Mouse (Mus musculus) heart, adult 2 months (tissue): ENCODE results near the gene Fhod1. TPM values are rescaled to one million over a fixed set of nuclear protein-coding genes. Genes with fewer than 3 reads are reported as not detected.

ENCODE experiments used
- DNase-seq, 2 experiments: peaks; one replicate each; pipeline ENCODE4 v3.0.0; 2021
- H3K27ac ChIP-seq: fragments of 200-600 bp; 2 replicates; pipeline ENCODE4 v1.8.1; 2022
- H3K27me3 ChIP-seq: fragments of 200-500 bp; 2 replicates; pipeline ENCODE4 v1.6.1; 2012; ENCODE audit warnings: mild to moderate bottlenecking, low read length, inconsistent platforms, mixed read lengths; ENCODE audit not compliant: control insufficient read depth, insufficient read depth
- H3K36me3 ChIP-seq: fragments of 200-500 bp; 2 replicates; pipeline ENCODE4 v1.6.1; 2012; ENCODE audit warnings: low read length, inconsistent platforms; ENCODE audit not compliant: control insufficient read depth, insufficient read depth
- H3K4me1 ChIP-seq: fragments of 200-500 bp; 2 replicates; pipeline ENCODE4 v1.6.1; 2011; ENCODE audit warnings: low read length; ENCODE audit not compliant: control insufficient read depth, insufficient read depth
- H3K4me3 ChIP-seq: fragments of 200-600 bp; 2 replicates; pipeline ENCODE4 v1.8.1; 2022
- H3K79me2 ChIP-seq: fragments of 200-500 bp; replicated peaks from 2 replicates; pipeline ENCODE4 v1.6.1; 2012; ENCODE audit warnings: mild to moderate bottlenecking, inconsistent platforms, low read length, moderate library complexity, mixed read lengths; ENCODE audit not compliant: control insufficient read depth, insufficient read depth
- H3K9ac ChIP-seq: fragments of 200-500 bp; 2 replicates; pipeline ENCODE4 v1.6.1; 2012; ENCODE audit warnings: low read depth, mild to moderate bottlenecking, control low read depth, inconsistent platforms, low read length, mixed read lengths
- CTCF ChIP-seq: fragments of 200-600 bp; IDR thresholded peaks from 2 replicates; pipeline ENCODE4 v1.8.1; 2022; ENCODE audit warnings: antibody characterized with exemption, mild to moderate bottlenecking, moderate library complexity
- EP300 ChIP-seq: fragments of 200-500 bp; IDR thresholded peaks from 2 replicates; pipeline ENCODE4 v1.6.1; 2011; ENCODE audit warnings: low read depth, low read length, control low read depth; ENCODE audit not compliant: insufficient read depth
- POLR2A ChIP-seq: fragments of 200-500 bp; IDR thresholded peaks from 2 replicates; pipeline ENCODE4 v1.6.1; 2011; ENCODE audit warnings: mild to moderate bottlenecking, low read depth, low read length, control low read depth; ENCODE audit not compliant: insufficient read depth
- WGBS: fragments of 180-500 bp; shearing (Covaris S2); methylation state at CpG from one replicate; pipeline ENCODE4 v1.1.7; 2018; 5-methylcytosine and 5-hydroxymethylcytosine counted together
- intact Hi-C: fragments of 180-260 bp; cut with DNase I; formaldehyde crosslinking; loops from one replicate; pipeline ENCODE4 v1.15.1; 2025
- polyA plus RNA-seq: library from polyadenylated mRNA; depleted of rRNA; stranded (reverse); fragments of >200 nt; gene quantifications from 2 replicates; pipeline ENCODE4 v1.2.3, GENCODE M21; 2012
- total RNA-seq, 2 experiments: library from RNA; stranded (reverse); gene quantifications; 2 replicates each; pipeline ENCODE4 v1.2.3; 2021

Fhod1 gene
- total and polyA plus RNA-seq, 3 experiments: 4.4 to 14.2 (median 6.9) TPM

GRCm38 (mm10) chr8:105380308-105380707 is 32.6 kb upstream of the Fhod1 start:
- no peak overlapping the region for H3K9ac ChIP-seq
- TF ChIP-seq CTCF (no peak), POLR2A (no peak), EP300 (no peak)
- no peak overlapping the region for H3K4me3 ChIP-seq
- no peaks in the 10 kb centered on the region for H3K36me3 ChIP-seq
- DNase-seq: no peak
- 87% methylated on average over 12 of the region's 12 CpGs for WGBS
- no peaks in the 10 kb centered on the region for H3K27me3 ChIP-seq
- H3K4me1 ChIP-seq: no peaks in the 10 kb centered on the region
- no peak overlapping the region for H3K27ac ChIP-seq
- intact Hi-C loops: no loop called here
- H3K79me2 ChIP-seq: no peaks in the 10 kb centered on the region

GRCm38 (mm10) chr8:105378673-105379072 is 30.9 kb upstream of the Fhod1 start:
- H3K9ac ChIP-seq: no peak overlapping the region
- peak; percentile 42 to 57 for DNase-seq
- intact Hi-C loops: no loop called here

GRCm38 (mm10) chr8:105374513-105374966 is 26.8 kb upstream of the Fhod1 start:
- DNase-seq: peak in 1 of 2 experiments; percentile 49
- H3K36me3 ChIP-seq: no peaks in the 10 kb centered on the region
- TF ChIP-seq EP300 (no peak), CTCF (peak; percentile 69)
- no peak overlapping the region for H3K4me3 ChIP-seq
- WGBS: 32% methylated on average over 33 of the region's 33 CpGs
- intact Hi-C loops: no loop called here
- no peaks in the 10 kb centered on the region; the same call in 1 of the 2 replicates for H3K27me3 ChIP-seq
- no peak overlapping the region for H3K27ac ChIP-seq
- no peaks in the 10 kb centered on the region for H3K79me2 ChIP-seq
- H3K9ac ChIP-seq: no peak overlapping the region
- no peaks in the 10 kb centered on the region for H3K4me1 ChIP-seq

More at GRCm38 (mm10) chr8:105378673-105379072, 30.9 kb upstream of the Fhod1 start:
- 19% methylated on average over 19 of the region's 19 CpGs for WGBS
- TF ChIP-seq CTCF (0 out of 2 replicates have a peak, but pooled peaks have one; percentile 2), EP300 (no peak)
- Histone ChIP-seq H3K36me3 (no peaks in the 10 kb centered on the region), H3K4me3 (no peak overlapping the region), H3K4me1 (no peaks in the 10 kb centered on the region), H3K79me2 (no peaks in the 10 kb centered on the region), H3K27me3 (no peaks in the 10 kb centered on the region; the same call in 1 of the 2 replicates), H3K27ac (no peak overlapping the region)

GRCm38 (mm10) chr8:105373032-105373431 is 25.3 kb upstream of the Fhod1 start, which contains the start of gene Plekhg4:
Gene Plekhg4, plus strand, starts transcription at chr8:105373274.
- DNase-seq: no peak
- WGBS: 59% methylated on average over 2 of the region's 2 CpGs
- TF ChIP-seq CTCF: no peak
- TF ChIP-seq POLR2A: no peak
- TF ChIP-seq EP300: no peak
- Histone ChIP-seq H3K79me2 (no peaks in the 10 kb centered on the region), H3K4me3 (no peak within 1 kb of the TSS), H3K36me3 (no peaks in the 10 kb centered on the region), H3K4me1 (no peaks in the 10 kb centered on the region), H3K9ac (no peak within 1 kb of the TSS), H3K27me3 (no peaks in the 10 kb centered on the region; the same call in 1 of the 2 replicates), H3K27ac (no peak within 1 kb of the TSS)
- intact Hi-C loops: no loop called here

- intact Hi-C loops: no loop called here
- no peaks in the 10 kb centered on the region for H3K79me2 ChIP-seq
- no peaks in the 10 kb centered on the region; the same call in 1 of the 2 replicates for H3K27me3 ChIP-seq
- H3K9ac ChIP-seq: no peak overlapping the region
- H3K36me3 ChIP-seq: no peaks in the 10 kb centered on the region
- TF ChIP-seq CTCF: no peak
- no peak for TF ChIP-seq EP300
- no peak for TF ChIP-seq POLR2A
- no peak overlapping the region for H3K4me3 ChIP-seq
- WGBS: 82% methylated on average over 8 of the region's 9 CpGs
- no peak overlapping the region for H3K27ac ChIP-seq
- no peaks in the 10 kb centered on the region for H3K4me1 ChIP-seq
- no peak for DNase-seq
Observed at GRCm38 (mm10) chr8:105372473-105372872, 24.7 kb upstream of the Fhod1 start.

DNA sequence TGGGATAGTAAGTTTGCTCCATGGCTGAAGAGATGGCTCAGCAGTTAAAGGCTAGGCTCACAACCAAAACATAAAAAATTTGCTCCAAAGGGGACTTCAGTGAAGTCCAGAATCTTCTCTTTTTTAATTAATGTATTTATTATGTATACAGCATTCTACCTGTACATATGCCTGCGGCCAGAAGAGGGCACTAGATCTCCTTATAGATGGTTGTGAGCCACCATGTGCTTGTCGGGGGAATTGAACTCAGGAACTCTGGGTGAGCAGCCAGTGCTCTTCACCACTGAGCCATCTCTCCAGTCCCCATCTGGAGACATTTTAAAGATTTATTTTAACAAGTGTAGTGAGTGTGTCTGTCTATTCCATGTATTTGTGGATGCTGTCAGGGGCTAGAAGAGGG is 19.4 kb upstream of the Fhod1 start:
- Histone ChIP-seq H3K27me3 (no peaks in the 10 kb centered on the region), H3K36me3 (no peaks in the 10 kb centered on the region), H3K79me2 (no peaks in the 10 kb centered on the region), H3K4me1 (peaks cover 3% of the 10 kb centered on the region), H3K4me3 (no peak overlapping the region), H3K9ac (no peak overlapping the region), H3K27ac (no peak overlapping the region)
- 85% methylated on average over 2 of the region's 2 CpGs for WGBS
- intact Hi-C loops: no loop called here
- no peak for DNase-seq
- no peak for TF ChIP-seq POLR2A
- peak; percentile 68 for TF ChIP-seq CTCF
- TF ChIP-seq EP300: no peak
